Mouse (Mus musculus) myocyte (in vitro differentiated cells): ENCODE results near the gene Sfswap.
A peak's percentile ranks its signal among the peaks of the same experiment; 100 is the strongest.

Experiments used
- CEBPB ChIP-seq: IDR thresholded peaks from 2 replicates; pipeline ENCODE4 v1.6.1; 2011; ENCODE audit warnings: mild to moderate bottlenecking, moderate library complexity; ENCODE audit not compliant: poor library complexity, insufficient read depth, severe bottlenecking
- E2F4 ChIP-seq: IDR thresholded peaks from one replicate; pipeline ENCODE4 v1.6.1; 2011; ENCODE audit warnings: mild to moderate bottlenecking, control low read depth, moderate library complexity; ENCODE audit not compliant: insufficient read depth
- MAX ChIP-seq: IDR thresholded peaks from one replicate; pipeline ENCODE4 v1.6.1; 2011; ENCODE audit warnings: low read depth, mild to moderate bottlenecking, control low read depth
- MYOG ChIP-seq, 3 experiments: IDR thresholded peaks; one replicate each; pipeline ENCODE4 v1.6.1; 2011; ENCODE audit warnings: control low read depth in 2 of 3, low read depth in 2 of 3, mild to moderate bottlenecking in 2 of 3; ENCODE audit not compliant: insufficient read length in 2 of 3, control insufficient read depth in 1 of 3, insufficient read depth in 1 of 3
- POLR2A ChIP-seq: IDR thresholded peaks from one replicate; pipeline ENCODE4 v1.6.1; 2011; ENCODE audit warnings: low read depth, mild to moderate bottlenecking, control low read depth, moderate library complexity; ENCODE audit not compliant: insufficient read length
- POLR2AphosphoS2 ChIP-seq: IDR thresholded peaks from one replicate; pipeline ENCODE4 v1.6.1; 2011; ENCODE audit warnings: low read depth, control low read depth; ENCODE audit not compliant: insufficient read length
- SRF ChIP-seq: IDR thresholded peaks from one replicate; pipeline ENCODE4 v1.6.1; 2011; ENCODE audit warnings: low read depth; ENCODE audit not compliant: control insufficient read depth, insufficient read length
- TCF12 ChIP-seq: IDR thresholded peaks from one replicate; pipeline ENCODE4 v1.6.1; 2011; ENCODE audit warnings: mild to moderate bottlenecking, control low read depth; ENCODE audit not compliant: poor library complexity, insufficient read depth, severe bottlenecking
- USF1 ChIP-seq: IDR thresholded peaks from one replicate; pipeline ENCODE4 v1.6.1; 2011; ENCODE audit warnings: low read depth, mild to moderate bottlenecking, control low read depth, moderate library complexity

GRCm38 (mm10) chr5:129500722-129501634 lies at the start of gene Sfswap:
- TF ChIP-seq MYOG (IDR thresholded peaks at IDR 0.05; ENCODE audit: control insufficient read depth in 1 of 3, insufficient read depth in 1 of 3, insufficient read length in 2 of 3, low read depth in 2 of 3) (peak in 1 of 3 experiments; percentile 59), POLR2AphosphoS2 (peak; percentile 44), POLR2A (peak; percentile 51), TCF12 (no peak), E2F4 (no peak), USF1 (no peak), CEBPB (no peak), MAX (no peak), SRF (no peak)
